Mouse (Mus musculus): ENCODE results near the gene Slc35g2. TPM values are rescaled to one million over a fixed set of nuclear protein-coding genes. Genes with fewer than 3 reads are reported as not detected.

Slc35g2 gene
- polyA plus RNA-seq (2014; fragmentation: Illumina TruSeq; extraction: RNeasy Lipid Tissue Mini Kit (QIAGEN cat#74804); ENCODE audit: low read depth, low replicate concordance) = 1.5 TPM

DNA sequence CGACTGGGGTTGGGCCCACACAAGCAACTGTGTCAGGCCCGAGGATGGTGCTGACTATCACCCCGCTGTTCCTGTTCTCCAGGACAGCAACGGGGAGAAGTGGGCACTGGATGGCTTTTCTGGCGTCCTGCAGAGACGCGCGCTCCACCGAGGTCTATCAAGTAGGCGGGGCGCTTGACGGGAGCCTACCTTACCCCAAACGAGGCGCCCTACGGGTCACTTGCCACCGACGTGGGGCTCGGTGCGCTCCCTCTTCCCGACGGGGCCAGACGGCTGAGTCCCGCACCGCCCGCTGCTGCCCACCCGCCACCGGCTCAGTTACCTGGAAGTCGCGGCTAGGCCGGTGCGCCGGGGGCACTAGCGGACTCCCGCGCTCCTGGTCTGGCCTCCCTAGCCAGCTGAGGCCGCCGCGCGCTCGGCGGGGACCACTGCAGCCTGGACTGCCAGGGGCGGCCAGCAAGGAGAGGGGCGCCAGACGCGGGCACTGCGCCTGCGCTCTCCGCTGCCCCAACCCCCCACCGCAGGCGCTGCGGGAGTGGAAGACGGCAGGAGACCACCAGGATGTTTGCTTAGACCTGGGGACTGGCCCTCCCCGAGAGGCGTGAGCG is at the start of gene Slc35g2:
TSS of gene Slc35g2 (minus strand) at position 465 of the 608 bp plus-strand sequence.

DNA sequence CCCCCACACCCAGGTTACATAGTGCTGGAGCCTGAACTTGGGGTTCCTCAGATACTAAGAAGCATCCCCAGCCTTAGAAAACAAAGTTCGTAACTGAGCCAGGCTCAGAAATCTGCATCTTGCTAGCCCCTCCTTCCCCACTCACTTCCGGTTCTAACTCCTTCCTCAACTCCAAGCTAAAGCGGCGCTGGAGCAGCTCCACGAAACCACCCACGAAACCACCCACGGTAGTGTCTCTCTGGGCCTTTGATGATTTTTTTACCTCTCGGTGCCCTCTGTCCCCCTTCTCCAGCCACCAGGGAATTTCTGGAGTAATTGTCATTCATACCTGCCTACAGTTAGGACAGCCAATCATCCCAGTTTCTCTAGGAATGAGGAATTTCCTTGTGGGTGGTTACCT is 26.7 kb upstream of the Slc35g2 start, which contains the start of gene Stag1:
TSS of gene Stag1 (plus strand) at position 253 of the 400 bp plus-strand sequence.

DNA sequence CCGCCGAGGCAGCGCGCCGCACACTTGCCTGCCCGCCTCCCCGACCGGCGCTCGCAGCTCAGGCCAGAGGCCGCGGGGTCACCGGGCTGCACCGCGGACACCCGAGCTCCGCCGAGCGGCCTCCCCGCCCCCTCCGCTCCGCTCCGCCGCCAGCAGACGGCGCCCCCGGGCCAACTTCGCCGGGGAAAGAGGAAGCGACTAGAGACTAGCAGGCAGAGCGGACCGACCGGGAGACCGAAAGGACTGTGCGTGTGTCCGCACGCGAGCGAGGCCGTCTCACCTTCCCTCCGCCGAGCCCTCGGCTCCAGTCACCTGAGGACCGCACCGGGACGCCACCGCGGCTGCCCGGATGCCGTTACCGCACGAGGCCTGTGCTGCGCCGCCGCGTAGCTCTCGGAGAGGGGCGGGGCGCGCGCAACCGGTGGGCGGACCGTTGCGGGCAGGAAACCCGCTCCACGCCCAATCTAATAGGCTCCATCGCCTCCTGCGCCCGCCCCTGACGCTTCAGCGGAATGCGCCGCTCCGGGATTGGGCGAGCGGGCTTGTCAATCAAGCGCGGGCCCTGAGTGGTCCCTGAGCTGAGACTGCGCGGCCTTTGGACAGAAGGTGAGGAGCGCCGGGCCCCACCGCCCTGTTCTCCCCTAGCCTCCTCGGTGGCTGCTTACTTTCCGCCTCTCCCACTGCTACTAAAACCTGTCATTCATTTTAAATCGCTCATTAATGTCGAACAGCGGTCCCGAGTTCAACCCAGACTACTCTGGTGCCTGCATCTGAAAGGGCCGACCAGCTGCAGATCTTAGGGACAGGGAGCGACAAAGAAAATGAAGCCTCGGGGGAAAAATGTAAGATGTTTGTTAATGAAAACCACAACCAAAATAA is 24.9 kb downstream of the Slc35g2 start, which contains the start of gene Nck1:
TSS of gene Nck1 (minus strand) at position 420 of the 879 bp plus-strand sequence.

Other genes with a start within 250 kb of the Slc35g2 start
- gene Il20rb, start 84.3 kb downstream of the Slc35g2 start, polyA plus RNA-seq (2014; fragmentation: Illumina TruSeq; extraction: RNeasy Lipid Tissue Mini Kit (QIAGEN cat#74804); ENCODE audit: low read depth, low replicate concordance) = not detected
- gene Nck1, start 25.0 kb downstream of the Slc35g2 start, polyA plus RNA-seq (2014; fragmentation: Illumina TruSeq; extraction: RNeasy Lipid Tissue Mini Kit (QIAGEN cat#74804); ENCODE audit: low read depth, low replicate concordance) = 79.9 TPM
- gene Stag1, start 26.7 kb upstream of the Slc35g2 start, polyA plus RNA-seq (2014; fragmentation: Illumina TruSeq; extraction: RNeasy Lipid Tissue Mini Kit (QIAGEN cat#74804); ENCODE audit: low read depth, low replicate concordance) = 22.1 TPM